Mouse (Mus musculus) CH12.LX (cell line): ENCODE results near the gene Otud7b.

ENCODE experiments used
- CTCF ChIP-seq, 2 experiments: IDR thresholded peaks in 1 of 2; conservative IDR thresholded peaks in 1 of 2; 2 replicates each; pipeline ENCODE4 v1.5.1; 2011 to 2012; ENCODE audit warnings: low read depth in 2 of 2, low read length in 2 of 2, improper control_type of control experiment in 1 of 2, inconsistent platforms in 1 of 2, mild to moderate bottlenecking in 1 of 2, moderate library complexity in 1 of 2
- EP300 ChIP-seq: IDR thresholded peaks from 2 replicates; pipeline ENCODE4 v1.6.1; 2011; ENCODE audit warnings: low read length, improper control_type of control experiment
- MEF2A ChIP-seq: IDR thresholded peaks from 2 replicates; pipeline ENCODE4 v1.6.1; 2014; ENCODE audit warnings: low read depth, mild to moderate bottlenecking, inconsistent platforms, low read length, improper control_type of control experiment, borderline replicate concordance
- POLR2A ChIP-seq: IDR thresholded peaks from 2 replicates; pipeline ENCODE4 v1.6.1; 2011; ENCODE audit warnings: low read depth, mild to moderate bottlenecking, improper control_type of control experiment, low read length
- TBP ChIP-seq: conservative IDR thresholded peaks from 2 replicates; pipeline ENCODE4 v1.6.1; 2011; ENCODE audit warnings: low read depth, low read length, improper control_type of control experiment
- UBTF ChIP-seq: IDR thresholded peaks from 2 replicates; pipeline ENCODE4 v1.6.1; 2012; ENCODE audit warnings: low read depth, mild to moderate bottlenecking, inconsistent platforms, low read length, improper control_type of control experiment, moderate library complexity
- USF1 ChIP-seq: IDR thresholded peaks from 2 replicates; pipeline ENCODE4 v1.6.1; 2014; ENCODE audit warnings: low read depth, mild to moderate bottlenecking, inconsistent platforms, low read length, improper control_type of control experiment

DNA sequence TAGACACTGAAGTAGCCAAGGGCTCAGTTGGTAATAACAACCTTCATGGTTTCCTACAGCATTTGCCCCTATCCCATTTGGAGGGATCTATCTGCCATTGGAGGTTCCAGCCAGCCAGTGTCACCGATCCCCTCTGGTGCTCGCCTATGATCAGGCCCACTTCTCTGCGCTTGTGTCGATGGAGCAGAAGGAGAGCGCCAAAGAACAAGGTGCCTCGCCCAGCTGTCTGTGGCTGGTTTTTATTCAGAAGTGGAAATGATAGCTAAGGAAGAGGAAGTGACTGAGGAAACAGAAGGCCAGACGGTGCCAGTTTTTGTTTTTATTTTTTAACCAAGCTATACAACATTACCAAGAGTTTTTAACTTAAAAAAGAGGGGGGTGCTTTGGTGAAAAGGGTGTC is 47.5 kb downstream of the Otud7b start:
- TF ChIP-seq TBP, result no peak
- no peak for TF ChIP-seq CTCF (conservative IDR thresholded peaks at IDR 0.05 in 1 of 2, IDR thresholded peaks at IDR 0.05 in 1 of 2; ENCODE audit: low read depth in 2 of 2, low read length in 2 of 2)
- no peak for TF ChIP-seq EP300
- no peak for TF ChIP-seq USF1
- TF ChIP-seq POLR2A, result no peak
- TF ChIP-seq MEF2A, result no peak
- TF ChIP-seq UBTF, result no peak
